Mouse (Mus musculus): ENCODE results near the gene Chd2.
"Not testable (repeated sequence)": the region's sequence is repeated elsewhere in the genome, so short reads cannot be mapped to it uniquely, and the experiment has no call there.

The Chd2 gene

DNA sequence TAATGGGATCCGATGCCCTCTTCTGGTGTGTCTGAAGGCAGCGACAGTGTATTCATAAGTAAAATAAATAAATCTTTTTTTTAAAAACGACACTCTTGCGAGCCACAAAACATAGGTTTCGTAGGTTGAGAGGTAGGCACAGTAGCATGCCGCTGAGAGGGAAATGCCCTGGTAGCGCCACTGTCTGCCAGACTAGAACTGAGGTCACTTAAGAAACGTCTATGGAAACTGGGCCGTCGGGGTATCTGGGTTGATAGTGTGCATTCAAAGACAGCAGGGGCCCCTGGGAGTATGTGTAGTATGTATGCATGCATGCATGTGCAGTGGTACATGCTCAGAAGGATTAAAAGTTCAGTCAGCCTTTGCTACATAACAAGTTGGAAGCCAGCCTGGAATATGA, 21.4 kb downstream of the Chd2 start:
- DNase-seq (ENCODE audit: low spot score), result no peak

DNA sequence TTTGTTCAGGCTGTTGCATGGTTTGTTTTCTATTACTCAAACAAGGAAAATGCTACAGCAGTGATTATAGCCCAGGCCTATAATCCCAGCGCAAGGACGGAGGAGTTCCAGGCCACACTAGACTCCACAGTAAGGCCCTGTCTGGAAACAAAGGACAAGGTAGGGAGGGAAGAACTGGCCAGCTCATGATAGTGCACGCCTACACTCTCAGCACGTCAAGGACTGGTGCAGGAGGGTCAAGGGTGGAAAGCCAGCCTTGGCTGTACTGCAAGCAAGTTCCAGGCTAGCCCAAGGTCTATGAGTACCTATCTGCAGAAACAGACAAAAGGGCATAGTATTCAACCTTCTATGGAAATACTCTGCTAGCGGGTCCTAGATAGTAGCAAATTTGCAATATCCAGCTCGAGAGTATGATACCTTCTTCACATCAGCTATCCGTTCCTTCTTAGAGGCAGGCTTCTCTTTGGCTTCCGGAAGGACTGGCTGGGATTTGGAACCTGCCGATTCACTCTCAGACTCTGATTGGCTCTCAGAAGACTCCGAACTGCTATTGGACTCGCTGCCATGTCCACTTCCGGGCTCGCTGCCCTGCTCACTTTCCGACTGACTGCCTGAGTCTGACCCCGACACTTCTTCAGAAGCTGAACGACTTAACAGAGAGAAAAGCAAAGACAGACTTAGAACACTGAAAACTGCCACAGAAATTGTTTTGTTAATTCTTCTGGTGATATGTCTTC, 22.4 kb downstream of the Chd2 start:
- DNase-seq (ENCODE audit: low spot score), result no peak

DNA sequence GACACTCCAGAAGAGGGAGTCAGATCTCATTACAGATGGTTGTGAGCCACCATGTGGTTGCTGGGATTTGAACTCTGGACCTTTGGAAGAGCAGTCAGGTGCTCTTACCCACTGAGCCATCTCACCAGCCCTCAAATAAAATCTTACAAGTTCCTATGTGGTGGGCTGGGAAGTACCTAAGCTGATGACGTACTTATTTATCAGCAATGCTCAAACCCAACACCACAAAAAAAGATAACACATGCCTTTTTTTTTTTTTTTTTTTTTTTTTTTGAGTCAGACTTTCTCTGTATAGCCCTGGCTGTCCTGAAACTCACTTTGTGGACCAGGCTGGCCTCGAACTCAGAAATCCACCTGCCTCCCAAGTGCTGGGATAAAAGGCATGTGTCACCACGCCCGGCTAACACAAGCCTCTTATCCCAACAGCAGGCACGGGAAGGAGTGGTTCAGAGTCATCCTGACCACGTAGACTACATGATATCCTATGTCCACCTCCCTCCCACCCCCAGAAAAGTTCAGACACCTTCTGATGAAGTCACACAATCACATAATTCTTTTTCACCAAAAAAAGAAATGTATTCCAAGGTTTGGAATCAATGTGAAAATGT, 23.2 kb downstream of the Chd2 start:
- not testable (repeated sequence) for DNase-seq (ENCODE audit: low spot score)

DNA sequence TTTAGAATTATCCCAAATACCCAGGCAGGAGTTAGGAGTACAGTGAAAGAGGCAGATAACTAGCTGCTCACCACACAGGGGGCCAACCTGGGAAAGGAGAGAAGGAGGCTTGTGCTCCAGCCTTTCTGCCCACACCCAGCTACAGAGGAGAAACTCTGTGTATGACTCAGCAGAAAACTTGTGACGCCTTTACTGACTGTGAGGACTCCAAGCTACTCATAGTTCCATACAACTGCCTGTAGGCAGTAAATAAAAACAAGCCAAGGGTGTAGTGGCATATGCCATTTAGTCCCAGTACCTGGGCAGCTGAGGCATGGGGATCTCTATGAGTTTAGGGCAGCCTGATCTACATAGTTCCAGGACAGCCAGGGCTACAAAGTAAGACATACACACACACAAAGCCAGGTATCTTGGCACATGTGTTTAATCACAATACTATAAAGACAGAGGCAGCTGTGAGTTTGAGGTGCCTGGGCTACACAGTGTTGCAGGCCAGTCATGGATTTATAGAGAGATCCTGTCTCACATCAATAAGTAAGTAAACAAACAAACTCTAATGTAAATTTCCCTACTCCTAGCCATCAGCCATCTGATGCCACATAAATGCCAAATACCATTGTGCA, 24.1 kb downstream of the Chd2 start:
- peak; percentile 46 for DNase-seq (ENCODE audit: low spot score)

DNA sequence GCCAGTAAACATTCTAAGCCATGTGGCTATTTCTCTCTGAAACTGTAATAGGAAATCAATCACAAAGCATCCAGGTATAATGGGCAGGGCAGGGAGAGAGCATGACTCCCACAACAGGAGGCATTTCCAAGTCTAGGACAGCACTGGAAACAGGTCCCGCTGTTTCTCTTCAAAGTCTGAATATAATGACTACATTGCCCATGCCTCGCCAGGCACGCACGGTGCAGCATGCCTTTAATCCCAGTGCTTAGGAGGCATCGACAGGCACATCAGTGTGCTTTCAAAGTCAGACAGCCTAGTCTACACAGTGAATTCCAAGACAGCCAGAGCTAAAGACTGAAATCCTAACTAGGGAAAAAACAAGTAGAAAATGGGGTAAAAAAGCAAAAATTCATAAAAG, 24.8 kb downstream of the Chd2 start:
- DNase-seq (ENCODE audit: low spot score), result no peak

DNA sequence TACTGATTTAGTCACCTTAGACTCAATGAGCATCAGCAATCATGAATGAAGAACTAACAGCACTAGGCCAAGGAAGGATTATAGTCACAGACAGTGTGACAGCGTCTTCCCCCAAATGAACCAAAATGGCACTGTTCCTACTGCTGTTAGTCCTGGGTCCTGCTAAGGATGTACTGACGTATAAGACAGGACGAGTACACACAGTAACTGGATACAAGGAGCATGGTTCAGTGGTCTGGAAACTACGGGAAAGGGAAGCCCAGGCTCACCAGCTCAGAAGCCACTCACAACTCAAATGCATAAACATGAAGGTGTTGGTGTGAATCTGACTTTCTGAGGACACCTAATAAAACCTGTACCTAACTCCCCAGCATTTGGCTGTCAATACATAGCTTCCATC, 27.1 kb downstream of the Chd2 start:
- DNase-seq (ENCODE audit: low spot score), result no peak

DNA sequence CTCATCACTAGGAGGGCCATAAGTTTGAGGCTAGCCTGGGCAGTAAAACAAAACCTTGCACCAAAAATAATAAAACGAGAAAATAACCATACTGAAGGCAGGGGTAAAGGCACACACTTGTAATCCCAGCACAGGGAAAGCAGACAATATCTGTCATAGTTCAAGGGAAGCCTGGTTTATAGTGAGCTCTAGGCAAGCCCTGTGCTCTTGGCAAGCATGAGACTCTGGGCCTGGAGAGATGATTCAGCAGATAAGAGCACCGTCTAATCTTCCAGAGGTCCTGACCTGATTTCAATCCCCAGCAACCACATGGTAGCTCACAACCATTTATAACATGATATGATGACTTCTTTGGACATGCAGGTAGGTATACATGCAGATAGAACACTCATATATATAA, 29.2 kb downstream of the Chd2 start:
- no peak for DNase-seq (ENCODE audit: low spot score)

DNA sequence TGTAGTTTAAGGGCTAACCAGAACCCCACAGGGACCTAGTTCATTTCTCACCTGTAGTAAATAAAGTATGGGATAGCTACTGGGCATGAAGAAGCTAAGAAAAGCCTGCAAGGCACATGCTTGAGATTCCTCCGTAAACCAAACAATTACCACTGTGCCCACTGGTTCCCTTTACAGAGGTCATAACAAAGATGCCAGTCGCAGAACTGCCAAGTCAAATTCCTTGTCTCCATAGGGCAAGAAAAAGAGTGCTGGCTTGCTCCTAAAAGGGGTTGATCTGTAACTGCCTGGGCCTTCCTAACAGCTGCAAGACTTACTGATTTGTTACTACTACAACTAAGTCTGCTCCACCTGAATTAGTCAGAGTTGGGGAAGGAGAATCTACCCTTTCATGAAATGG, 32.9 kb downstream of the Chd2 start:
- no peak for DNase-seq (ENCODE audit: low spot score)

DNA sequence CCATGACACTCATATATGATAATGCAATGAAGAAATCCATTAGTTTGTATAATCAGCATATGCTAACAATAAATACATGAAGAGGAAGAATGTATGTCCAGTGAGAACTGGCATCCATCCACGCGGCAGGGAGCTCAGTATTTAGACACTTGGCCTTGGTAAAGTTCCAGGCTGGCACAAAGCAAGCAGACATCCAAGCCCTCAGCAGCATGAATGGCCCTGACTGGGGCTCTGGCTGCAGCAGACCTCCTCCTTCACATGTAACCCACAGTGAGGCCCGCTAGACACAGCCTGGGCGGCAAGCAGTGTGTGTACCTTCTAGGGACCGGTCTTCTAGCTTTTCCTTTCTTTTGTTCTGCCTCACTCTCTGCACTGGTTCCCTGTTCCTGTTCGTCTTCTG, 34.1 kb downstream of the Chd2 start:
- DNase-seq (ENCODE audit: low spot score), result no peak

DNA sequence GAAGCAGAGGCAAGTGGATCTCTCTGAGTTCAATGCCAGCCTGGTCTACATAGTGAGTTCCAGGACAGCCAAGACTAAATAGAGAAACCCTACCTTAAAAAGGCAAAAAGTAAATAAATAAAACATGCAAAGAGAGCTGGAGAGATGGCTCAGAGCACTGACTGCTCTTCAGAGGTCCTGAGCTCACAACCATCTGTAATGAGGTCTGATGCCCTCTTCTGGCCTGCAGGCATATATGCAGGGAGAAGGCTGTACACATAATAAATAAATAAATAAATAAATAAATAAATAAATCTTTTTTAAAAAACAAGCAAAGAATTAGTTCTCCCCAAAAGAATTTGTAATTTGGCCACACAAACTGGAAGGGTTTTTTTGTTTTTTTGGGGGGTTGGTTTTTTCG, 34.8 kb downstream of the Chd2 start:
- no peak for DNase-seq (ENCODE audit: low spot score)

DNA sequence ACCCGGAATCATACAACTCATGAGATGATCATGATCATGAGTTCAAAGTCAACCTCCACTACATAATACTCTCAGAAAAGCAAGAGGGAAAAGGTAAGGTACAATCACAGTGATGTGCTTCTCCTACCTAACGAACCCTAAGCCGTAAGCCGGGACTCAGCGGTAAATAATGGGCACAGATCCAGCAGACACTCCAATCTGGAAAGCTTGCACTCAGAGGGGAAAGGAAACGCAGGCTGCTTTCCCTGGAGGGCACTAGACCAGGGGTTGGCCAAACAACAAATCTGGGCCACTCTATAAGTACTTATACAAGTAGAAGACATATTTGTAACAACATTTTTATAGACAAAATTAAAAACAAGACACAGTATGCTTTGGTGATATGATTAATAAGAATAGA, 36.4 kb downstream of the Chd2 start:
- DNase-seq (ENCODE audit: low spot score), result no peak

DNA sequence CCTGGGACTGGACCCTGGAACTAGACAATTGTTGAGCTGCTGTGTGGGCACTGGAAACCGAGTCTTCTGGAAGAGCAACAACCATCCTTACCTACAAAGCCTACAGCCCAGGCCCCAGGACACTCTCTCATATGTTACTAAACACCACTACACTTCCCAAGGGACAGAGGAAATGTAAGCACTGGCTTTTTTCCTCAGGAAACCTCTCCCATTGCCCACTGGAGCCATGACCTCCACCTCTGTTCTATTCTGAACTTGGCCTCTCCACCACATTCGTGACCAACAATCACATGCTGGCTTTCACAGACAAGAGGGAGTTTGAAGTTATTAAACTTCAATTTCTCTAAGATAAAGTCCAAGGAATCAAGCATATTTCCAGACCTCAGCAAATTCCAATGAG, 43.4 kb downstream of the Chd2 start:
- DNase-seq (ENCODE audit: low spot score), result no peak

DNA sequence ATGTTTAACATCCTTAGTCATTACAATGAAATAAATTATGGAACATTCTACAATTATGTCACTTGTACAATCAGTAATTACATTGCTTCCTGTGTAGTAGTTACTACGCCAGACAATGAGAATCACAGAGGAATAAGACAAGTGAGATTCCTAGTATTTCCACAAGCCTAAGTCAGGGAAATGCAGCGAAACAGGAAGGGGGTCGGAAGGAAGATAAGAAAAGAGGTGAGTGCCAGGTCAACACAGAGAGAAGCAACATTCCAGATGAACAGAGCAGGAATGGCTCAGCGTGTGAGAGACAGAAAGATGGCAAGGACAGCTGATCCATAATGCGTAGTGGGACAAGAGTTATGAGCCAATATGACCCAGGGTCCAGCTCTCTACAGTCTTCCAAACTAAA, 52.4 kb downstream of the Chd2 start:
- DNase-seq (ENCODE audit: low spot score), result no peak

DNA sequence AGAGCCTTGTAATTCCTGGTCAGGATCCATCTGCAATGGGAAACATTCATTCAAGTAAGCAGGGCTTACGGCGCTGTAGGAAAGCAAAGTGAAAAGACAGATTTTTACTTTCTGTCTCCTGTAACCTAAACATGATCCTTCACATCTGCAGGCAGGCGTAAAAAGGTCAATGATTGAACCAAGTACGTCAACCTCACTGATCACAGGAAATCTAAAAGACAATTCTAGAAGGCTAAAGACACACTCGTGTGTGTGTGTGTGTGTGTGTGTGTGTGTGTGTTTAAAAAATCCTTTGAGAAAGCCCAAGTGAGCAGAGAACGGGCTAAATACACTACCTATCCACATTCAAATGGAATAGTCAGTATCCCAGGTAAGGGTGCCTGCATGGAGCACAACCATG, 60.5 kb downstream of the Chd2 start:
- no peak for DNase-seq (ENCODE audit: low spot score)

DNA sequence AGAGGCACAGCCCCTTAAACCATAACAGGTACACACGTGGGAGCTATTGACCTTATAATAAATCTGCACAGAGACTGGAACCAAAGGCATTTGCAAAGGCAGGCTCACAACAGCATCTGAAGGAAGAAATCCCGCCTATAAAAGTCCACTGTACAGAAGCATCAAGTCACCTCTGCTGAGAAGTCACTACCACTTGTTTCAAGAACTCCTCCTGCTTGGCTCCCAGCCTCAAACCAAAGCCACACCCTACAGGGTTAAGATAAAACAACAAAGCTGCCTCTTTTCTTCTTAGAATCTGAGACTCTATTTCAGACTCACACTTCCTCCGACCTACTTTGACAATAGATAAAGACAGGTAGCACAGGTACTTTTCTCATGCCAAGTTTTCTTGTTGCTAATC, 62.1 kb downstream of the Chd2 start:
- no peak for DNase-seq (ENCODE audit: low spot score)

DNA sequence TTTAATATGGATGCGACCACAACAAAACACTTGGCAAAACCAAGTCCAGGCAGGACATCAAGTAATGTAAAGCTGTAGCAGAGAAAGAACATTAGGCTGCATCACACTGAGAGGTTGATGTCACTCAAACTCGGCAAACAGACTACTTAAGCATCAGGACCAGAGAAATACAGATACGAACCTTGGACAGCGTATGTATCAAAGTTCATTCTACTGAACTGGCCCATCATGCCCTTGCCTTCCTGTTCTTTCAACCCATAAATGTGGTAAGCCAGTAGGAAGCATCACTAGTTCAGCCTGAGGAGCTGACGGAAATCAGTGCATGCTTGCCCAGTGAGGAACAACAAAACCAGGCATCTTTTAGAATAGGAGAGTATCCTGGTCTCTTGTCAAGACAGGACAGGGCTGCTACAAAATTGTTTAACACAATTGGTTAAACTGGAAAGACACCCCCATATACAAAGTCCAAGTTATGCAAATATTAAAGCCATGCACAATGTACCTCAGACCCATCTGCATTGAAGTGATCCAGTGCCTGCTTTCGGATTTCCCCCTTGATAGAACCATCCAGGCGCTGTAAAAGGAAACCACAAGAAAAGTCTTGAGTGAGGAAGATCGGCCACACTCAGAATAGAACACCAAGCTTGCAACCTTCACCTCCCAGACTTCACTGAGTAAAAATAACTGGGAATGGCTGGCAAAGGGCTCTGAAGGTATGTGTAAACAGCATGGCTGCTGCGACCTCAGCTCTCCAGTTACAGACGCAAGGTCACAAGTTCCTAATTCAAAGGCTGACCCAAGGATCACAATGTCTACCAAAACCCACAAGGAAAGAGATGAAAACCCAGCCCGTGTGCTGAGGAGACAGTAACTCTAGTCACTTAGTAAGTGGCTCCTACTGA, 63.2 kb downstream of the Chd2 start:
- DNase-seq (ENCODE audit: low spot score), result no peak

DNA sequence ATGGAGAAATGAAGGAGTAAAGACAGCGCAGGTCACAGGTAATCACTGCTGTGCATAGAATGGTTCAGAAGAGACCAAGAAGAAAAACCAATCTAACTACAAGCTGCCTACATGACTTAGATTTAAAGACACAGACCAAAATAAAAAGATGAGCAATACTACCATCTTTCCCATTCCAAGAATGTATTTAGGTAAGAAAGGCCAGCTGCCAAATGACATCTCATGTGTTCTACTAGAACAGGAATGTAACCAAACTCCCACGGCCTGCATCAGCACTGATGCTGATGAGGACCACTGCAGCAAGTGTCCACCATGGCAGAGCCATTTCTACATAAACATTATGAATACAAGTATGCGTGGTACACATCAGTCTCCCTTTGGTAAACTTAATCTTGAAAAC, 73.9 kb downstream of the Chd2 start:
- no peak for DNase-seq (ENCODE audit: low spot score)

DNA sequence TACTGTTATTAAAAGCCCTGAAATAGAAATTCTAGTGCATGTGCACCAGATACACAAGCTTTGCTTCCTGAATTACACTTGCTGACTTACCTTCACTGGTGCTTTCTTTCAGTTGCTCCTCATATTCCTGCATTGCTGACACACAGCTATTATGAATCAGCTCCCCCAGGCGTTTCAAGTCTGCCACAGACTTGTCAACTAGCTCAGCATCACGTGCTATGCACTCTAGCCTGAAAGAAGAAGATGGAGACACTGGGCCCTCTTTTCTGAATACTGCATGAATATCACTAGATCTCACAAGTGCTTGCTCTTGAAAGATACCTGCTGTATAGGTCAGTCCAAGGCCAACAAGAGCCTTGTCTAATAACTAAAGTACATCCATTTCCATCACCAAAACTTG, 78.1 kb downstream of the Chd2 start:
- no peak for DNase-seq (ENCODE audit: low spot score)

DNA sequence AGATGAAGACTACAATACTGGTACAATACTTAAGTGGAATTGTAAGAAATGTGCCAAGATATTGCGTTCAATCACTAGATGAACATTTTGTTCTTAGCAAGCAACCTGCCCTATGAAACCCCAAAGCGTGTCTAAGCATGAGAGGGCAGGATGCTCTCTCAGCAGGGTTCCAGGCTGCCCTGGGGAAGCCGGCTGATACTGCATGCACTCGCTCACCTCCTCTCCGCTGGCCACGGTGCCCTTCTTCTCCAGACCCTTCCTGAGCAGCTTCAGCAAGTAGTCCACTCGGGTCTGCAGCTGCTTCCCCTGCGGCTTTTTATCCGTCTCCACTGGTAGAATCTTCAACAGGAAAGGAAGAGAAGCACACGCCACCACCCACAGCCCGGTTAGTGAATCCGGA, 87.5 kb downstream of the Chd2 start:
- DNase-seq (ENCODE audit: low spot score), result no peak

DNA sequence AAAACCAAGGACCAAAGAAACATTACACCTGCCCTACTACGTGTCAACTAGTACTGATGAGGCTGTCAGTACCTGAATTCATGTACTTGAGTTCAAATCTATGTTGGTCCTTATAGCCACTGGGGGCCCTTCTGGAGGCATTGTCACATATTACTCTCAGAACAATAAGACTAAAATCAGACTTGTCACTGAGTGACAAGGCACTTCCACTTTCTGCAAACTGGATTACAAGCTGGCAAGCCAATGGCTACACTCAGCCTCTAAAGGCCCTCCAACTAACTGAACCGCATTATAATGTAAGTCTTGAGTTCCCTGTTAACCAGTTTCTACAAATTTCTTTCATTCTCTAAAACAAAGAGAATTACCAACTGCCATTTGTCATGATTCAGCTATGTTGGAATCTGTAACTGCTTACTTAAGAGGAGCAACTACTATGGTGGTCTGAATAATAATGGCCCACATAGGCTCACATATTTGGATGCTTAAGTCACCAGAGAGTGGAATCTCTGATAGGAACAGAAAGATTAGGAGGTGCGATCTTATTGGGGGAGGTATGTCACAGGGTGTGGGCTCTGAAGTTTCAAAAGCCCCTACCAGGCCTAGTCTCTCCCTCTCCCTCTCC, 89.3 kb downstream of the Chd2 start:
- DNase-seq (ENCODE audit: low spot score), result no peak

DNA sequence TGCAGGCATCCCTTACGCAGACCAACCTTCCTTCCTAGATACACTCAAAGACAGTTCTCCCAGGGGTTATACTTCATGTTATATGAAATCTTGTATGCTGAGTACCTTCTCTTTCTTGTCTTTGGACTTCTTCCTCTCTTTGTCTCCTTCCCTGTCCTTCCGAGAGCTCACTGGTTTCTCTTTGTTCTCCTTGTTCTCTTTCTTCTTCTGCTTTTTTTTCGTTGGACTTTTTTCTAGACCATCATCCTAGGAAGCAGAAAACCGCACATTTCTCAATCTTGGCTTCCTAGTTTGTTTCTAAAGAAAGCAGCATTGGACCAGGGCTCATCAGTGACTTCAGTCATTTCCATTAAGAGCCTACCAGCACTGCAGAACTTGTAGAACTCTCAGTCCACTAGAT, 90.0 kb downstream of the Chd2 start:
- no peak for DNase-seq (ENCODE audit: low spot score)

DNA sequence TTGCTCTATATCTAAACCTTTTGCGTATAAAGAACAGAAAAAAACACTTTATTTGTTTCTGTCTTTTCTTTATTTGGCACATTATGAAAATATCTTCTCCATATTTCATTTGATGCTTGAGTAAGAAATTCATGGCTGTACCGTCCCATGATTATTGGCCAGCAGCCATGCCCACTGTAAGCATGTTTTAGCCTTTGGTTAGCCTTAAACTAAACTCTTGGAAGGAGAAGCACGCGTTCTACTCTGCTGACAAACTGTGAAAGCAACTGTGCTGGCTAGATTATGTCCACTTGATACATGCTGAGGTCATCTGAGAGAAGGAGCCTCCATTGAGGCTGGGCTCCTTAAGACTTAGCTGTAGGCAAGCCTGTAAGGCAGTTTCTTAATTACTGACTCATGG, 99.4 kb downstream of the Chd2 start:
- no peak for DNase-seq (ENCODE audit: low spot score)
